Mouse (Mus musculus): ENCODE measurements around the gene Pitpnc1.

Pitpnc1 gene

DNA sequence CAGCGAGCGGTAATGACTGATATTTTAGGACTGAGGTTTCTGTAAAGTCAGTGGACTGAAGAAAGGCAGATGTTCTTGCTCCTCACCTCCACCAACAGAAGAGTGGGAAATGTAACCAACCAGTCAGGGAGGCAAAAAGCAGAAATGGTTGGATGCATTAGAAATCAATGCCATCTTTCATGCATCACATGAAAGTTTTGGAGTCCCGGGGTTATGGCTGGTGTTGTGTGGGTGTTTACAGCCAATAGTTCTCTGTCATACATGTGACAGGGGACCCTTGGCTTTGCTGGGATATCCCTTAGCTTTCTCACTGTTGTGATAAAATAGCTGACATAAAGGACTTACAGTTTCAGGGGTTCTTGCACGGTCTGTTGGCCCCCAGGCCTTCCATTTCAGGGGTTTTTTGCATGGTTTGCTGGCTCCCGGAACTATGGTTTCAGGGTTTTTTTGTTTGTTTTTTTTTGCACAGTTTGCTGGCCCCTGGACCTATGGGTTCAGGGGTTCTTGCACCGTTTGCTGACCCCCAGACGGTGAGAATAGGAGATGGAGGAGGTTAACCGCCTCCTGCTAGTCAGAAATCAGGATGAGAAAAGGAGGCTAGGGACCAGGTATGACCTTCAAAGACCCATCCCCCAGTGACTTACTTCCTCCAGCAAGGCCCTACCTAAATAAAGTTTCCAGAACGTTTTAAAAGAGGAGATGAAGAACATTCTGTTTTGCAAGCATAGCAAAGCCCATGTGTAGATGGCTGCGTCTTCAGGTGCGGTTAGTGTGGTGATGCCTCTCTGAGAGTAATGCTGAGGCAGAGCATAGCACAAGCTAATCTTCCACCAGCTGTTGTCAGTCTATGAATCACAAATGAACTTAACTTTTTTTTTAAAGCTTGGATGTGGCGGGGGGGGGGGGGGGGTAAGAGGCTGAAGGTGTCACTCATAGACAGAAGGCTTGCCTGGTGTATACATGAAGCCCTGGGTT is 27.1 kb downstream of the Pitpnc1 start:
- peak; percentile 91 for DNase-seq (ENCODE audit: low read depth, low spot score)

DNA sequence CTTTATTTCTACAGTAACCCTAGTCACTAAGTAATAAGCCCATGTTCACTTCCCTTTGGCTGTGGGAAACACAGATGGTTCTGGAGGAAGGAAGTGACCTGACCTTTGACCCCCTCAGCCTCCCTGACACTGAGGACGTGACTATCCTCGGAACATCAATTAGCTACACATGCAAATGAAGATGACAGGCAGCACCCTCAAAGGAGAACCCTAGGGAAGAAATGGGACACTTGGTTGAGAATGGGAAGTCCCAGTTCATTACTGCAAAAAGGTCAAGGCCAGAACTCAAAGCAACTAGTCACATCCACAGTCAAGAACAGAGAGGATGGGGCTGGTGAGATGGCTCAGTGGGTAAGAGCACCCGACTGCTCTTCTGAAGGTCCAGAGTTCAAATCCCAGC is 29.4 kb downstream of the Pitpnc1 start:
- no peak for DNase-seq (ENCODE audit: low read depth, low spot score)

DNA sequence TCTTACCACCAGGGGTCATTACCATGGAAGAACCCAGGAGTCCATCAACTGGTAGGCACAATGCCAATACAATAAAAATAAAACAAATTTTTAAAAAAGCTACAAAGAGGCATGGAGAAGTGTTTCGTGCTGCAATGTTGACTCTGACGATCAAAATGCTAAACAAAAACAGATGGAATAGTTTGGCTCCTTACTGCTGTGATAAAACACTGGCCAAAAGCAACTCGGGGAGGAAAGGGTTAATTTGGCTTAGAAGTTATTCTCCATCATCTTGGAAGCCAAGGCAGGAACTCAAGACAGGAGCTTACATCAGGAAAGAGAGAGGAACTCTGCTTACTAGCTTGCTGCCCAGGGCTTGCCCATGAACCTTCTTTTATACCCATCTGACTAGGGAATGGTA is 32.4 kb downstream of the Pitpnc1 start:
- no peak for DNase-seq (ENCODE audit: low read depth, low spot score)

DNA sequence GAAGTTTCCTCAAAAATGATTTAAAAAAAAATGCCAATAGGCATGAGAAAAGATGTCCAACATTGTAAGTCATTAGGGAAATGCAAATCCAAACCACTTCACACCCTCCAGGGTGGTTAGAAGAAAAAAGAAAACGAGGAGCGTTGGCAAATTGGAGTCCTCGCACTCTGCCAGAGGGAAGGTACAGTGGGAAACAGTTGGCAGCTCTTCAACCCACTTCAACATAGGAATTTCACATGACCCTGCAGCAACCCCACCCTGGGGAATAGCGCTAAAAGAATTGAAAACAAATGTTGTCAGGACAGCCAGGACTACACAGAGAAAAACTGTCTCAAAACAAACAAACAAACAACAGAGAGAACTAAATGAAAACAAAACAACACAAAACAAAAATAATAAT is 32.8 kb downstream of the Pitpnc1 start:
- DNase-seq (ENCODE audit: low read depth, low spot score), result no peak

DNA sequence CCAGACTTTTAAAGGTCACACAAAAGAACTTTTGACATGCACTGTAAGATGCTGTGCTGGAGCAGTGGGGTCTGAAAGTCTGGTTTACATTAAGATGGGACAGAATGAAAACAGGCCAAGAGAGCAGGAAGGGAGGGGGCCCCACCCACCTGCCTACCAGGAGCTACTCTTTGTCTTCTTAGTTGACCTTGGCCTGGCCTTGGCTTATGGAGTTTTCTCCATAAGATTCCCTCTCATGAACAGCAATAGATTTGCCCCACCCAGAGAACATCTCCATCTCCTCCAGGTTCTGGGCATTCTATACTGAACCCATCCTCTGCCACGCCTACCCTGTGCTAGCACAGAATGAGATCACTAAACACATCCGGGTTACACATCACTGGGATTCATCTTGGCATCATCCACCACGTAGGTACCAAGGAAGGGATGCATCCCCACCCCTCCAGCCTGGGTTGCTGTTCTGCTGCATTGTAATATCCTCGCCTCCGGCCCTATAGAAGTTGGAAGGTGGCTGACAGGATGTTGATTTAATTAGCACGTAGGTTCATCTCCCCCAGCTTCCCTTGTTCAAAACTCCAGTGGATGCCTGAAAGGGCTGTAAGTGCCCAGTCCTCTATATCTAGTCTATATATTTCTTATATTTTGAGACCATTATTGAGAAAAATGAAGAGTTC is 34.6 kb downstream of the Pitpnc1 start:
- no peak for DNase-seq (ENCODE audit: low read depth, low spot score)

DNA sequence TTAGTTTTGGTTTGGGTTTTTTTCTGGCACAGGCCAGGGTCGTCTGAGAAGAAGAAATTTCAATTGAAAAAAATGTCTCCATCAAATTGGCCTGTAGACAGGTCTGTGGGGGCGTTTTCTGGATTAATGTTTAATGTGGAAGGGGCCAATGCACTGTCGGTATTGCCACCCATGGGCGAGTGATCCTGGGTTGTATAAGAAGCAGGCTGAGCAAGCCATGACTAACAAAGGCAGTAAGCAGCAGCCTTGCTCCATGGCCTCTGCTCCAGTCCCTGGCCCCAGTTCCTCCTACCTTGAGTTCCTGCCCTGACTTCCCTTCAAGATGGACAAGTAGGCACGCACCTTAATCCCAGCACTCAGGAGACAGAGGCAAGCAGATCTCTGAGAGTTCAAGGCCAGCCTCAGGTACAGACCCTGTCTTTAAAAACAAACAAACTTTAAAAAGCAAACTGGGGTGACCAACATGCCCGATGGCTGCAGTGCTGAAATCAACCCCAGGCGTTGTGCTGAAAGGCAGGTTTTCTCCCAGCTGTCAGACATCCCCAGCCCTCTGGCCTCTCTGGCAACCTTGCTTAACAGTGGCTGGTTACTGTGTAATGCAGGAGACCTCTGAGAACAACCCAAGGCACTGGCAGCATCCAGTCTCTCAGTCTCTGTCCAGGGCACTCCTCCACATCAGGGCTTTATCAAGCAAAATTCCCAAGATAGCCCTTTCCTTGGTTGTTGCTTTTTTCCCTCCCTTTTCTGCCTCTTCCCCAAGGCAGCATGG is 39.1 kb downstream of the Pitpnc1 start:
- DNase-seq (ENCODE audit: low read depth, low spot score), result no peak

DNA sequence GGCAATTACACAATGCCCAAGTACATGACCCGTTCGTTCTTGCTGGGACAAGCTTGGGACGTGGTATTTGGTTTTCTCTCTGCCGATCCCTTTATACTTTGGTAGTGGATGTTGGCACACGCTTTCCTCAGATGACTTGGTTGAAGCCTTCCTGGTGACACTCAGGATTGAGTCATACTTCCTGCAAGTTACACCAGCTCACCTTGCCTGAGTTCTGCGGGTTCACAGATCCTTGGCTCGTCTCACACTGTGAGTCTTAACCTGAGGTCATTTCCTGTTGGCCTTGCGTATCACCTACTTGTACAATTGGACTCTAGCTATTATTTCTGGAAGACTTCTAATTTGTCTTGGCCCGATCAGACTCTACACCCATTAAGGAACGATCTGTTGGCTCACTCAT is 42.5 kb downstream of the Pitpnc1 start:
- peak; percentile 80 for DNase-seq (ENCODE audit: low read depth, low spot score)

DNA sequence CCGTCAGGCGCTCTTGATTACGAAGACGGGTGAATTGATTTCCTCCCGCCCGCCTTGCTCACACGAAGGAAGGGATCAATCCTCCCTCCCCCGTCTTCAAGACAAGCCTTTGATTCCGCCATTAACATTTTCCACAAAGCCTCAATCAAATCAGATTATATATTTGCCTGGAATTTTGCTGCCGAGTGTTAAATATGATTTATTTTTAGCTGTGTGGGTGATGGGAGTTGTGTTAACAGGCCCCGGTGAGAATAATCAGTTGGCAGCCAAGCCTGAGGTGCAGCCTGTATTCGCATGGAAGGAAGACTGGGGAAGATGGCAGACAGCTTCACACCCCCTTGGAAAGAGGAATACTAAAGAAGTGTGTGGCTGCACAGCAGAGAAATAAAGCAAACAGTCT is 46.3 kb downstream of the Pitpnc1 start:
- no peak for DNase-seq (ENCODE audit: low read depth, low spot score)

DNA sequence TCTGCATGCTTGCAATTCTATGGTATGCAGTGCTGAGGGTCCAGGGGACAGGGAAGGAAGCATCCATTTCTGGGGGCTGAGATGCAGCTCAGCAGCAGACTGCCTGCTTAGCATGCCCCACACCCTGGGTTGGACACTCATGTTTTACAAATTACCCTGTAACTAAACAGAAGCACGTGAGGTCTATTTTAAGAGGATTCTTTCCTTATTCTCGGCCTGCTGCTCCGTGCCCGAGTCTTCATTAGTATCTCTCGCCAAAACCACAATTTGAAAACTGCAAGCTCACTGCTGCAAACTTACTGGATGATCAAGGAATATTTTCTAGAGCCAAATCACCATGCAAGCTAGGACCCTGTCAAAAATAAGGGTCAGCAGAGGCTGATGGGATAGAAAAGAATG is 48.1 kb downstream of the Pitpnc1 start:
- no peak for DNase-seq (ENCODE audit: low read depth, low spot score)

DNA sequence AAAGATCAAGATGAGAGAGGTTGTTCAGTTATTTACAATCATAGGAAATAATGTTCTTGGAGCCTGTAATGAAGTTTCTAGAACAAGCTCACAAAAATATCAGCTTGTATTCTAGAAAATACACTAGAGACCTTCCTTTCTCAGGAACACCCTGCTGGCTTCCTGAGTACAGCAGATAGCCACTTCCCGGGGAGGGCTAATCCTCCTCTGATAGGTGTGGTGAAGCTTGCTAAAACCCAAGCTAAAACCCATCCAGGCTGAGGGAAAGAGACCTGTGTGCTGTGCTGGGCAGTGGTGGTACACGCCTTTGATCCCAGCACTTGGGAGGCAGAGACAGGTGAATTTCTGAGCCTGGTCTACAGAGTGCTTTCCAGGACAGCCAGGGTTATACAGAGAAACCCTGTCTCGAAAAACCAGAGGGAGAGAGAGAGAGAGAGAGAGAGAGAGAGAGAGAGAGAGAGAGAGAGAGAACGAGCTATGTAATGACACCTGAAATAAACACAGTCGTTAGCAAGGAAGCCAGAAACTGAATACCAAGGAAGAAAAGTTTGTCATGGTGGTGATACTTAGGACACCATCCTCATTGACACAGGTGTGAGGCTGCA is 48.6 kb downstream of the Pitpnc1 start:
- peak; percentile 29 for DNase-seq (ENCODE audit: low read depth, low spot score)

DNA sequence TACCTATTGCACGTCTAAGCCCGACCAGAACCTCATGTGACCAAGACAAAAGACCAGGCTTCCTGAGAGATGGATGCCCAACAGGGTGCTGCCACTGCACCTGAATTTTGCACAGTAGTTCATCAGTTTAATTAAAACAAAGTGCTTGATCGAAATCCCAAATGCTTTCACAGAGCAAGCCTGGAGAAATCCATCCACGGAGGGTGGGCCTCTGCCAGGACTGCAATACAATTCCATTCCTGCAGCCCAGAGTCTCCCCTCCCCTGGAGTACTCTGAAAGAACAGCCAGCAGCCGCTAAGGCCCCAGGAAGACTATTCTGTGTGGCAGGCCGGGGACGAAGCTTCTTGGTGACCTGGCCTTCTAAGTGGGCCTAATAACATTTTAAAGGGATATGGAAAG is 50.6 kb downstream of the Pitpnc1 start:
- no peak for DNase-seq (ENCODE audit: low read depth, low spot score)

DNA sequence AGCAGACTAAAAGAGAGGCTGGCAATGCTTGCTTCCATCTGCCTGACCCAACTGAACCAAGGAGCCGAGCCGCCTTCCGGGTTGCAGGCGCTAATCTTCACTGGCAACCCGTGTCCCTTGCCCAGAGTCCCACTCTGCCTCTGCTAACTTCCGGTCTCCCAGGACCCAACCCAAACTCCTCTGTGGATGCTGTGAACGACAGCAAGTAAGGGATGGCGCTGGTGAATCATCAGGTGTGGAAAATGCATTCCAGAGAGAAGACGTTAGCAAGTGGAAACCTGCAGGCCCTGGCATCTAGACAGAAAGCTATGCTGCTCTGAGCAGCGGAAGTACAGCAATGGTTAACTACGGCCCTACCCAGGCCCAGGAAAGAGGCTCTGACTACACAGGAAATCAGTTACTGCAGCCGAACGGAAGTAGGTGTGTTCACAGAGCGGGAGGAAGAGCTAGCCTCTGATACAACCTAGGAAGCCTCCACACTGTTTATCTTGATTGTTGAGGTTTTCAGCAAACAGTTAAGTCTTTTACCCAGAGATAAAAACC is 53.4 kb downstream of the Pitpnc1 start:
- DNase-seq (ENCODE audit: low read depth, low spot score), result peak; percentile 93

DNA sequence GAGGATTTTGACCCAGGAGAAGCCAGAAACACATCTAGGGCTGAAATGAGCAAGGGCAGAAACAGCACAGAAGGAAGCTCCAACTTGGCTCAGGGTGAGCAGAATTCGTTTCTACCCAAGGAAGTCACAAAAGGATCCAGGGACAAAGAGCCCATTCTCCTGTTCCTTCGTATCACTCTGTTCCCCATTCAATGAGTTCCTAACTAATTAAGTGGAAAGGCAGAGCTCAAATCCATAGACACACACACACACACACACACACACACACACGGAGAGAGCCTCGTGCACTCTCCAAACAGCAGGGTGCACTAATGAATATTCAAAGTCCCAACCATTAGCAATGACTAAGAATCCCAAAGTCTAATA is 54.0 kb downstream of the Pitpnc1 start:
- no peak for DNase-seq (ENCODE audit: low read depth, low spot score)

DNA sequence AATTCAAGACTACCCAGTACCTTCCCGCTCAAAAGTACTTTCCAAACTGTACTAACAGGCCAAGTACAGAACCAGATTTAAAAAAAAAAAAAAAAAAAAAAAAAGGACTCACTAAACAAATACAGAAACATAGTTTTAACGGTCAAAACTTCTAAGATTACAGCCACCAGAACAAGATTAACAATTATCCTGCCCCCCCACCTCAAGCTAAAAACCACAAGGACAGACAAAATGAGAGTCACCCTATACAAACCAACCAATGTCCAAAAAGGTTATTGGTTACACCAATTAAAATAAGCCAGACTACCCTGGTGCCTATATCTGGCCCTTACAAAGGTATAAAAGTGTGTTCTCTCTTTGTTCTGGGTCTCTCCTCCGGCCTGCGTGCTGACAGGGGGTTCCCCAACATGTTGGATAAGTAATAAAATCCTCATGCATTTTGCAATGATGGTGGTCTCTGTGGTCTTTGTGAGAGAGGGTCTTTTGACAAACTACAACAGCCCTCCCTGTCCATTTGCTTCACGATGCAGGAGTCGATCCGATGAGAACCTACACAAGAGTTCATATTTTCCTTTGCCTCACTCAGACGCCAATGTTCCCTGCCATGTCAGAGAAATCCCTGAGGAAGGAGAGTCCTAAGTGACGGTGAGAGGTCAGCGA is 54.5 kb downstream of the Pitpnc1 start:
- DNase-seq (ENCODE audit: low read depth, low spot score), result peak; percentile 18

DNA sequence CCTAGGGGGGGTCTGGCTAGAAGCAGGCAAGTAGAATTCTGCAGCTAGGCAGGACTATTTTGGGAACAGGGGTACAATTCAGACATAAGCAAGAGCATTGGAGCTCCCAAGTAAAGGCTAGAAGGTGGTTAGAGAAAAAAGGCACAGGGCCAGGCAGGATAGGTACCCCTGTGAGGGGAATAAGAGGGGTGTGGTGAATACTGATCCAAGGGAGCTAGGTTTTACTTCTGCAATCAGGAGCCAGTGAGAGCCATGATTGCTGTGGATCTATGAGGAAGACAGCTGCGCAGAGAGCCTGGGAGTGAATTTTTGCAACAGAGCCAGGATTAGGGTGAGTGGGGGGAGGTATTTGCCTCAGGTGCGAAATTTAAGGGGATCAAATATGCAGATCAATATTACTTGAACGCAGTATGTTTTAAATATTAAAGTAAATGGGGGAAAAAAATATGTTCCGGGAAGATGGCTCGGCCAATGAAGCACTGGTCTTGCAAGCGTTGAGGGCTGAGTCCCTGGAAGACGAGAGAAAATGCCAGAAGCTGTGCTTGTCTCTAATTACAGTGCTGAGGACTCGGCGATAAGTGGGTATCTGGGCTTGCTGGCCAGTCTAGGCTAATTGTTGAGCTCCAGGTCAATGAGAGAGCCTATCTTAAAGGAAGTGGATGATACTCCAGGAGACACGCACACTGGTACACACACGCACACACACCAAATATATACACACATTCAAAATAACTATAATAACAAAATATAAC is 55.3 kb downstream of the Pitpnc1 start:
- DNase-seq (ENCODE audit: low read depth, low spot score), result no peak

DNA sequence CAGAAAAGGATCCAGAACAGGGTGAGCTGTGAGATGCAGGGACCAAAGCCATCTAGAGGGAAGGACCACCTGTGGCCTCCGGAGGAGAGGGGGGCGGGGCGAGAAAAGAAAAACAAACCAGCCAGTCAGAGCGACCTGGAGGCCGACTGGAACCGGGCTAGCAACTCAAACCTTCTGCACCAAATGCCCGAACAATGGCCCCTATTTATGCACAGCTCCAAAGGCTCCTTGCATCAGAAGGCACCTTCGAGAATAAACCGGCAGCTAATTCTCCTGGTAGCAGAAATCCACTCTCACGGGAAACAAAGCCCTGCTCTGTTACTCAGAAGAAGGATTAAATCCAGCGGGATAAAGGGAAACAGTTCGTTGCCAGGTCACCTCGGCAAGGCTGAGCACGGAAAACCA is 57.2 kb downstream of the Pitpnc1 start:
- DNase-seq (ENCODE audit: low read depth, low spot score), result no peak

DNA sequence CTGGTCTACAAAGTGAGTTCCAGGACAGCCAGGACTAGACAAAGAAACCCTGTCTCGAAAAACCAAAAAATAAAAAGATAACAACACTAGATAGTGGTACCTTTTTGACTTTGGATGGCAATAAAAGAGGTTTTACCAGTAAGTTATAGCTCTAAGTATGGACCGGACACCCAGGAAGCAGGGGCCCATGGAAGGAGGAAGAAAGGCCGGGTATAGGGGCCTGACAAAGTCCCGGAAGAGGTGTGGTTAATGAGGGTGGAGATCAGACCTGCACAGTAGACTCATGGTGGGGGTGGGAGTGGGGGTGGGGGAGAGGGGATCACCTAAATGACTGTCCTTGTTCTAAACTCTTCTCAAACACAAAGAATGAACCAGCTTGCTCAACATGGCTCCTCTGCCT is 58.4 kb downstream of the Pitpnc1 start:
- DNase-seq (ENCODE audit: low read depth, low spot score), result no peak

DNA sequence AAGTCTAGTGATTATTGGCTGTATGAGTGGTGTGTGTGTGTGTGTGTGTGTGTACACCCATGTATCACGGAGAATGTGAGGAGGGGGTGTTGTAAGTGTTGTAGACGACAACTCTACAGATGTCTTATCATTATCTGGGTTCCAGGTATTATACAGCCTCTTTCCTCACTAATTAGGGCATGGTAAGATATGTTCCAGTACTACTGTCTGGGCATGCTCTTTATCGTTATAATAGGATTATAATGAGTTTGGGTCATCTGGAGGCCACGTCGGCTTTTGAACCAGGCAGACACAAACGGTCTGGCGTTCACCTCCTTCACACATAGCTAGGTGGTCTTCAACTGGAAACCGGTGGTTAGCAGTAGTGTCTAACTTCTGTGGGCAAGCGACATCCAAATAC is 58.9 kb downstream of the Pitpnc1 start:
- no peak for DNase-seq (ENCODE audit: low read depth, low spot score)

DNA sequence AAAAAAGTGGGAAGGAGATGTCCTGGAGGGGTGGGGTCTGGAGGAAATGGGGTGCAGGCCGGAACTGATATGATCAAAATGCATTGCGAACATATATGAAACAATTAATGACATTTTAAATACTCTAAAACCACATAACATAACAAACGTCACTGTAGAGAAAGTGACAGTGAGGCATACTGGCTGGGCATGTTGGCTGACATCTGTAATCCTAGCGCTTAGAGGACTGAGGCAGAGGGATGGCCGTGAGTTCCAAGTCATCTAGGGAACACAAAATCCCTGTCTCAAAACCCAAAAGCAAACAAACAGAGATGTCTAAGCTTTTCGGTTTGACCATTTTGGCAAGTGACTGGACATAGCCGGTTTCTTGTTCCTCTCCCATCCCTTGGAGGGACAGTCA is 59.7 kb downstream of the Pitpnc1 start:
- no peak for DNase-seq (ENCODE audit: low read depth, low spot score)

DNA sequence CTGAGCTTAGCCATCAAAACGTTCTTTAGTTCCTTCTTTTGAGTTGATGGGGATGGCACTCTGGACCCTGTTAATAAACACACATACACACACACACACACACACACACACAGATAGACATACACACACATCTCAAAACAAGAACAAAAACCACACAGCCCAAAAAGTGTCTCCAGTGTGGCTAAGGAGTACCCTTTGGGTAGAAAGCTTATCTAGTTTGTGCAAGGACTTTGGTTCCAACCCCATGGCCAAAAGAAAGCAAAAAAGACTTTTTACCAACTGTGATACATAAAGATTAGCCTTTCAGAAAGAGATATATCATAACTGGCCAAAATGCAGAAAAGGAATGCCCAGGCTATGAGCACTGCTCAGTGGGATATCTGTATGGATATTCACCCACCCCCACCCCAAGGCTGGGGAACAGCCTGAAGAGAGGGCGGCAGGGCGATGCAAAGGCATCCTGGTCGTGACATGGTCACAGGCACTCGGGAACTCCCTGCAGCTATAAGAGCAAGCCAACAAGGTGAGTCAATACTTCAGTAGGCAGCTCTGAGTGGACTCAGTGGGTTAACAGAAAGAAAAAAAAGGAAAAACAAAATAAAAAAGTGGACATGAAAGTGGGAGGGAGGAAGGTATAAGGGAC is 60.3 kb downstream of the Pitpnc1 start:
- DNase-seq (ENCODE audit: low read depth, low spot score), result no peak

Data from CD4-positive helper T cell, adult 2 months (primary cell).